Mouse (Mus musculus) intestine, postnatal 0 days (tissue): ENCODE measurements at regions not wholly inside any gene's neighbourhood (a gene's known extent, or its start where the extent isn't known, plus 50 kb on each side); places are given as distances from the start of the nearest gene placed in this dataset.

Experiments used
- ATAC-seq: fragments of 200-750 bp; cut with Nextera tagmentation; 2 replicates; pipeline ENCODE4 v1.8.0; 2017; ENCODE audit warnings: mild to moderate bottlenecking, moderate TSS enrichment, moderate library complexity
- H3K27ac ChIP-seq: fragments of 300-500 bp; sonication (generic); 2 replicates; pipeline ENCODE4 v1.5.1; 2014; ENCODE audit warnings: mild to moderate bottlenecking, low read depth, low read length, moderate library complexity
- H3K27me3 ChIP-seq: fragments of 300-500 bp; sonication (generic); replicated peaks from 2 replicates; pipeline ENCODE4 v1.6.1; 2014; ENCODE audit warnings: low read length, mixed read lengths; ENCODE audit not compliant: control insufficient read depth, insufficient read depth
- H3K36me3 ChIP-seq: fragments of 300-500 bp; sonication (generic); 2 replicates; pipeline ENCODE4 v1.6.1; 2014; ENCODE audit warnings: mild to moderate bottlenecking, moderate library complexity; ENCODE audit not compliant: control insufficient read depth, insufficient read depth
- H3K4me1 ChIP-seq: fragments of 300-500 bp; sonication (generic); replicated peaks from 2 replicates; pipeline ENCODE4 v1.6.1; 2014; ENCODE audit warnings: antibody characterized with exemption, low read length, mixed read lengths; ENCODE audit not compliant: control insufficient read depth, insufficient read depth
- H3K4me2 ChIP-seq: fragments of 300-500 bp; sonication (generic); replicated peaks from 2 replicates; pipeline ENCODE4 v1.6.1; 2014; ENCODE audit warnings: low read depth, mild to moderate bottlenecking, moderate library complexity
- H3K4me3 ChIP-seq: fragments of 300-500 bp; sonication (generic); 2 replicates; pipeline ENCODE4 v1.5.1; 2014; ENCODE audit warnings: low read depth, low read length
- H3K9ac ChIP-seq: fragments of 300-500 bp; sonication (generic); 2 replicates; pipeline ENCODE4 v1.6.1; 2014; ENCODE audit warnings: mild to moderate bottlenecking, low read depth, low read length
- H3K9me3 ChIP-seq: fragments of 300-500 bp; sonication (generic); 2 replicates; pipeline ENCODE4 v1.6.1; 2016; ENCODE audit warnings: mixed run types; ENCODE audit not compliant: control insufficient read depth
- CTCF ChIP-seq: sonication (generic); IDR thresholded peaks from 2 replicates; pipeline ENCODE4 v1.5.1; 2016; ENCODE audit warnings: low read depth, mild to moderate bottlenecking, control low read depth, antibody characterized with exemption, moderate library complexity
- WGBS: fragments of 180-500 bp; shearing (Covaris S2); extraction: QIAGEN DNeasy Blood & Tissue Kit; methylation state at CpG from one replicate; pipeline ENCODE4 v1.1.7; 2014; 5-methylcytosine and 5-hydroxymethylcytosine counted together

DNA sequence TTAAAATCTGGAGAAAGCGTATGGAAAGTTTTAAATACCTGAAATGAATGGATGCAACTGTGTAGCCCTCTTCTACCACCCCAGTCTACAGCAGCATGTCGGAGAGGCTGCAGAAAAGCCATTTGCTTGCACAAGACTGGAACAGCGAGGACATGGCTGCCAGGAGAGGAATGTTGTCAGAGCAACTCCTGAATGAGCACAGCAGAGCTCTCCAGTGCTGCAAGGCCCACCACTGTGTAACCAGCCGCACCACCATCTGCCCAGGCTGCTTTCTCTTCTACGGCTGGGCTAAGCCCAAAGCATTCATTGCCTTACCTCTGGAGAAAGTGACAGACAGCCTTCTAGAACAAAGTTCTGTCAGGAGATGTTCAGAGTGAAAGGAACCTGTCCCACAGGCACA is 65.3 kb upstream of the Gm11238 start:
- H3K4me1 ChIP-seq, result no peaks in the 10 kb centered on the region
- no peaks in the 10 kb centered on the region for H3K9me3 ChIP-seq
- ATAC-seq, result no peak
- H3K27me3 ChIP-seq, result no peaks in the 10 kb centered on the region
- no peak overlapping the region for H3K4me2 ChIP-seq
- no peak for TF ChIP-seq CTCF
- H3K4me3 ChIP-seq, result no peak overlapping the region
- no peaks in the 10 kb centered on the region for H3K36me3 ChIP-seq
- H3K9ac ChIP-seq, result no peak overlapping the region
- 82% methylated on average over 5 of the region's 5 CpGs for WGBS
- no peak overlapping the region for H3K27ac ChIP-seq

DNA sequence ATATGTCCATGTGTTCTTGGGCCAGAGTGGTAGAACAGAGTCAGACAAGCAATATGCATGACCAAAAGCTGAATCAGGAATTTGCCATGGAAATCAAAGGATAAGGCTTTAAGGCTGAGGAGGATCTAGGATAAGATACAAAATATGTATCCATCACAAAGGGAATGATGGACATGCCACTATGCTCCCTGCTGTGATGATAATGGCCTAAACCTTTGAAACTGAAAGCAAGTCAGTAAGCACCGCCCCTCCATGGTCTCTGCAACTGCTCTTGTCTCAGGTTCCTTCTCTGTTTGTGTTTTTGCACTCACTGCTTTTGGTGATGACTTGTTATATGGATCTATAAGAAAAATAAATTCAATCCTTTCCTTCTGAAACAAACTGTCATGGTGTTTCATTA is 76.1 kb upstream of the Gm11238 start:
- 74% methylated on average over 1 of the region's 1 CpGs for WGBS
- no peak for ATAC-seq
- Histone ChIP-seq H3K36me3 (no peaks in the 10 kb centered on the region), H3K4me2 (no peak overlapping the region), H3K9me3 (no peaks in the 10 kb centered on the region), H3K4me3 (no peak overlapping the region), H3K27ac (no peak overlapping the region), H3K4me1 (no peaks in the 10 kb centered on the region), H3K27me3 (no peaks in the 10 kb centered on the region), H3K9ac (no peak overlapping the region)
- no peak for TF ChIP-seq CTCF

- H3K27ac ChIP-seq, result no peak overlapping the region
- H3K4me1 ChIP-seq, result no peaks in the 10 kb centered on the region
- H3K9me3 ChIP-seq, result no peaks in the 10 kb centered on the region
- ATAC-seq, result no peak
- H3K4me2 ChIP-seq, result no peak overlapping the region
- 84% methylated on average over 1 of the region's 1 CpGs for WGBS
- TF ChIP-seq CTCF, result no peak
- H3K27me3 ChIP-seq, result no peaks in the 10 kb centered on the region
- H3K36me3 ChIP-seq, result no peaks in the 10 kb centered on the region
- no peak overlapping the region for H3K9ac ChIP-seq
- H3K4me3 ChIP-seq, result no peak overlapping the region
Measured at GRCm38 (mm10) chr4:73524579-73525208, 83.0 kb upstream of the Gm11238 start.

GRCm38 (mm10) chr4:73518742-73519384 is 88.8 kb upstream of the Gm11238 start:
- no peaks in the 10 kb centered on the region for H3K9me3 ChIP-seq
- no peak overlapping the region for H3K27ac ChIP-seq
- TF ChIP-seq CTCF, result no peak
- H3K9ac ChIP-seq, result no peak overlapping the region
- no peaks in the 10 kb centered on the region for H3K27me3 ChIP-seq
- peak; percentile 51 for ATAC-seq
- H3K4me3 ChIP-seq, result no peak overlapping the region
- no peaks in the 10 kb centered on the region for H3K4me1 ChIP-seq
- no peak overlapping the region for H3K4me2 ChIP-seq
- H3K36me3 ChIP-seq, result no peaks in the 10 kb centered on the region

- TF ChIP-seq CTCF, result no peak
- no peaks in the 10 kb centered on the region for H3K36me3 ChIP-seq
- H3K27ac ChIP-seq, result no peak overlapping the region
- no peak overlapping the region for H3K9ac ChIP-seq
- H3K4me1 ChIP-seq, result no peaks in the 10 kb centered on the region
- ATAC-seq, result no peak
- H3K4me2 ChIP-seq, result no peak overlapping the region
- no peak overlapping the region for H3K4me3 ChIP-seq
- H3K27me3 ChIP-seq, result no peaks in the 10 kb centered on the region
- no peaks in the 10 kb centered on the region for H3K9me3 ChIP-seq
Measured at GRCm38 (mm10) chr4:73517559-73517958, 90.1 kb upstream of the Gm11238 start.

DNA sequence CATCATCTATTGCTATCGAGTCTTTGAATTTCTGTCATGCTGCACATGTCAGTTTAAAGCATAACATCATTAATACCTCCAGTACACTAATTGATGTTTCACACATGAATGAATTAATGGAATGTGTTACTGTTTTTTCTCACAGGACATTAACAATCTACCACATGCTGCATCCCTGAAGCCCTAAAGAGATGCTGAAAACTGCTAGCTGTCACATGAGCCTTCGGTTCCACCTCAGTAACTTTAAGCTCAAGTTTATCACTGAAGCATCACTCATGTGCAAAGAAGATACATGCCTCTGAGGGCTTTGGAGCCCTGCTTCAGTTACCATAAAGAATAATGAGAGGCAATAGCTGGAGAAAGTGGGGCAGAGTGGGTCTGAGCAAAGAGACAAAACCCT is 91.0 kb upstream of the Gm11238 start:
- Histone ChIP-seq H3K4me2 (no peak overlapping the region), H3K36me3 (no peaks in the 10 kb centered on the region), H3K9ac (no peak overlapping the region), H3K4me1 (no peaks in the 10 kb centered on the region), H3K27ac (no peak overlapping the region), H3K4me3 (no peak overlapping the region), H3K9me3 (no peaks in the 10 kb centered on the region), H3K27me3 (no peaks in the 10 kb centered on the region)
- no peak for TF ChIP-seq CTCF
- 73% methylated on average over 2 of the region's 2 CpGs for WGBS
- ATAC-seq, result no peak
